Mouse (Mus musculus) yolk sac, embryonic 10.5 days (tissue): ENCODE data around the gene Grm4.
A peak's percentile ranks its signal among the peaks of the same experiment; 100 is the strongest.

ENCODE experiments used
- DNase-seq: peaks from one replicate; pipeline ENCODE4 v3.0.0-alpha.2; 2017; ENCODE audit warnings: low spot score

Grm4 gene

DNA sequence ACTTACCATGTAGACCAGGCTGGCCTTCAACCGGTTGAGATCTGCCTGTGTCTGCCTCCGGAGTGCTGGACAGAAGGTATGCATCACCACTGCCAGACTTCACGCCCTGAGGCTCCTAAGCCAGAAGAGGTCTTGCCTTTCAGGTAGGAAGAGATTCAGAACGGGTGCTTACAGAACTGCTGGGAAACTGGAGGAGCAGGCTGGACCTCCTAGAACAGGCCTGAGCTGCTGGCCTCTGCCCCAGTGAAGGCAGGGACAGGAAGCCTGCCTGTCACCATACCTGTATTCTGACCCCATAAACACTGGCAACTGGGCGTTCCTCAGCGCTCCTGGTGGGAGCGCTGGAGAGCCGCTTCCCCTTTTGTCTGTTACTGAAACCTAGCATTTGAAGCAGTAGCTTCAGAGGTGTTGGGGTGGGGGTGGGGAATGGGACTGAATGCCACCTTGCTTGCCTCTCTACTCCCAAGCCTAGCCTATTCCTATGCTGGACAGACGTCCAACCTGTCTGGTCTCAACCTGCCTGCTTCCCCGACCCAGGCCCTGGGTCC is 30.3 kb upstream of the Grm4 start:
- no peak for DNase-seq

DNA sequence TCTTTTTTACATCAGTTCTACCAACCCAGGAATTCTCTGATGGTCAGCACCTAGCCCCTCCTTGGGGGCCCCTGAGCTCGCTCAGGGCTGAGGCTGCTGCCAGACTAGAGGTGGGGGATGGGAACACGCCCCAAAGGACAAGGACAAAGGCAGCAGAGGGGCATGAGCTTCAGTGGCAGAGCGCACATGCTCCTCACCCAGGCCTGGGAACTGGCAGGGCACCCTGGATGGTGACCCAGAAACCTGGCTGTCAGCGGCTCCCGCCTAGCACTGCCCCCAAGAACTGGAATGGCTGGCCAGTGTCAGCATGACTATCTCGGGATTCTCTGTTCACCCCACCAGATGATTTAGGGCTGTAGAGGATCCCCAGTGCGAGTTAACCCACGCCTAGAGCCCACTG is 28.0 kb upstream of the Grm4 start:
- no peak for DNase-seq

DNA sequence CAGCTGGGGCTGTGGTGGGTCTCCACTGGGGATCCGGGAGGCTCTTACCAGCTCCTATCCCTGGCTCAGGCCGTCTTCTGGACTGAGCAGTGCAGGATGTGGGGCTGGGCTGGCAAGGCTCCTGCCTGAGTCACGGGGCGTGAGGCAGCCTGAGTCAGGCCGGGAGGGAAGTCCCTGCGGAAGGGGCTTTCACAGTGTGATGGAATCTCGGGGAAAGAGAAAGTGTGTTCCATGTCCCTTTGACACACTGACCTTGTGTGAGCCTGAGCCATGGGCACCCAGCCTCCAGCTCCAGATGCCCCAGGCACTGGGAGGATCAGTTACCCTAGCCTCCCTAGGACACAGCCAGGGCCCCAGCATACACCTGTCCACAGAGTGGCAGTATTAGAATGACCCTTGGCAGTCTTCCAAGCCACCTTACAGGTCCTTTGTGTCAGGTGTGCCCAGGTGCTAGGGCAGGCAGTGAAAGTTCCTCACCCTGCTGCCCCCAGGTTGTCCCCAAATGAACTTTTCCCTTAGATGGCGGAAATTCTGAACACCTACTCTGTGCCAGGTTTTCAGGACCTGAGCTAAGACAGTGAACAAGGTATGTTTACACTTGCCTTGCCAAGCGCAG is 26.2 kb upstream of the Grm4 start:
- DNase-seq = no peak

DNA sequence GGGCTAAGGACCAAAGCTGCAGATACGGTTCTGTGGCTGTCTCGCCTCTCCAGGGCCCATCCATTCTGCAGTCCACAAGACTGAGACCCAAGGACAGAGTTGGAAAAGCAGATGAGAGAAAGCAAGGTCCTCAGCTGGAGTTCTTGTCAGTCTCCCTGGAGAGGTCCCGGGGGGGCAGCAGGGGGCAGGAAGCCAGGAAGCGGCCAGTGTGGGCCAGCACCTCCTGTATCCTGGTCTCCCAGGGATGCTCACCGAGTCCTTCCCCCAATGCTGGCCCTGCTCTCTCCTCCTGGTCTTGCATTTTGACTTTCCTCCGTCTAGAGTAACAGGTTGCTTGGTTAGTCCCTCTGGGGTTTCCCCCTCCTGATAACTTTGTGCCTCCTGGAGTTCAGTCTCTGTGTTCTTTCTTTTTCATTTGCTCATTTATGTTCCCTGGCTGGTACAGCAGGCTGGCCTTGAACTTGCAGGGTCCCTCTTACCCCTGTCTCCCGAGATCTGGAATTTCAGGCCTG is 25.4 kb upstream of the Grm4 start:
- no peak for DNase-seq

DNA sequence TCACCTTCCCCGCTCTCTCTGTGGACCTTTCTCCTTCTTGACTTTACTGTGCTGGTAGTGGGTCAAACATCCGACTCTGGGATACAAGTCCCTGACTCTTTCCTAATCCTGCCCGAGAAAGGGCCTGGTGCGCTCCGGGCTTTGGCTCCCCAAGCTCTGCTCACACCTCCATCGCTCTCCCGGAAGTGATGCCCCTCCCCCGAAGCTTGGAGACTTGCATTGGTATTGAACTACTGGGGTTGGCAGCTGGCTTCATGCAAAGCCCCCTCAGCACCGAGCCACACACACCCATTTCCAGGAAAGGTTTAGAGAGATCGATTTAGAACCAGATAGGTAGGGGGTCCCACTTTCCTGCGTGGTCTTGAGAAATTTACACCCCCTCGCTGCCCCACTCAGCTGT is 24.8 kb upstream of the Grm4 start:
- no peak for DNase-seq

DNA sequence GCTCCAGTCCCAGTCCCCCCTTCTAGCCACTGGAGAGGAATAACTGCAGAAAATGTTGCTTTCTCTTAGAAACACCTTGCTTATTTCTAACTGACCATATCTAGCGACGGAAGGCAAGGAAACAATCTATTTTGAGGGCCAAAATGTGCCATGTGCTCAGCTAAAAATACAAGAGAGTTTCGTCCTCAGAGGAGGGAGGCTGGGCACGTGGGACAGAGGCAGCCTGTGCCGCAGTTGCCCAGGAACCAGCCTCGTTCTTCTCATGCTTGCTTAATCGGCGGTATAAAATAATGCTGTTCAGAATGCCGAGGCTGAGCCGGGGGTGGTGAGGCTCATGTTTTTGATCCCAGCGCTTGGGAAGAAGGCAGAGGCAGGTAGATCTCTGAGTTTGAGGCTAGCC is 23.3 kb upstream of the Grm4 start:
- DNase-seq = no peak

DNA sequence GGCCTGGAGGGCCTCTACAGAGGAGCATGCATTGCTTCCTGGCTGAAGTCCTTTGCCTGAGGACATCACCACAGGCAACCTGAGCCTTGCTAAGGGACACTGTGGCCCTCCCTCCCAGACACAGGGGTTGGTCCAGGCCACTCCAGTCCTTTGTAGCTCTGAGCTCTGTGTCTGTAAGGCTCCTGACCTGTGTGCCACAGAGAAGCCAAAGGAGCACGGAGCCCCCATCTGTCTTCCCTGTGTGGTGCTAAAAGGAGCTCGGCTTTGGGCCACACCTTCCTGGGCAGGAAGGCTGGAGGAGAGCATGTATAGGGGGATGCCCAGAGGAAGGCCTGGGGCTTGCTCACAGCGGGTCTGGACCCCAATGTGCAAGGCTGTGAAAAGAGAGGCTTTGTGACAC is 20.8 kb upstream of the Grm4 start:
- DNase-seq = no peak

DNA sequence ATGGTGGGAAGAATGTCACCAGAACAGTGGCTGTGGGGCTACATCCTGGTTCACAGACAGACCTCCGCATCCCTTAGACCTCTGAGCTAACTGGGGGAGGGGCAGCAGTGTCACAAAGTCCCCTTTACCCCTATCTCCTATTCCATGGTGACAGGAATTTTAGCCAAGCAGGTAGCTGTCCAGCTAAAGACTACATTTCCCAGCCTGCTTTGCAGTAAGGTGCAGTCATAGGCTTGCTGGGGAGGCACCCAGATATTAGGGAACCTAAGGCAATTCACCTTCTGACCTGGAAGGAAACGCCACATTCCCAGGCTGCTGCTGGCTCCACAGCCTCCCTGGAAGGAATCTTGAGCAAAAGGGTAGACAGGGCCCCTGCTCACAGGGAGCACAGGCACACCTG is 20.1 kb upstream of the Grm4 start:
- DNase-seq = no peak

DNA sequence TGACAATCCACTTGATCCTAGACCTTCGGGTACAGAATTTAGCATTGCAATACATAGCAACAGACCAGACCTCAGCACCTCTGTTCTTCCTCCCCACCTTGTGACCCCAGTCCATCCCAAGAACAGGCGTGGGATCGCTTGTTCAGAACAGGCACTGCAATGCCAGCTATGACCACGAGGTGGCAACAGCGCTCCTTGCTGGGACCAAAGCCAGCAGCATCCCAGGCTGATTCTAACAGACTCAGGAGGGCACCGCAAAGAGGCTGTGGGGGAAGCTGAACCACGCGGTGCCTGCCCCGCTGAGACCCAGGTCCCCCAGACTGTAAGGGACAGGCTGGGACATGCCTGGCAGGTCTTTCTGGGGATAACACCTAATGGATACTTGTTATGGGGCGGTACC is 13.5 kb upstream of the Grm4 start:
- DNase-seq = peak; percentile 81

DNA sequence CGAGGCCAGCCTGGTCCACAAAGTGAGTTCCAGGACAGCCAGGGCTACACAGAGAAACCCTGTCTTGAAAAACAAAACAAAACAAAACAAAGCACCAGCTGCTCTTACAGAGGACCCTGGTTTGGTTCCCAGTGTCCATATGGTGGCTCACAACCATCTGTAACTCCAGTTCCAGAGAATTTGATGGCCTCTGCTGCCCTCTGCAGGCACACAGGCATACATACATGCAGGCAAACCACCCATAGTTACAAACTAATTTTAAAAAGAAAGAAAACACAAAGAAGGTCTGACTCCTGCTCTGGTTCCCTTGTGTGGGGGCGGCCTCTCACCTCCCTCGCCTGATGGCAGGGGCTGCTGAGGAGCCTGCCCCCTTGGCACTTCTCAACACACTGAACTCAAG is 12.2 kb upstream of the Grm4 start:
- DNase-seq = no peak

DNA sequence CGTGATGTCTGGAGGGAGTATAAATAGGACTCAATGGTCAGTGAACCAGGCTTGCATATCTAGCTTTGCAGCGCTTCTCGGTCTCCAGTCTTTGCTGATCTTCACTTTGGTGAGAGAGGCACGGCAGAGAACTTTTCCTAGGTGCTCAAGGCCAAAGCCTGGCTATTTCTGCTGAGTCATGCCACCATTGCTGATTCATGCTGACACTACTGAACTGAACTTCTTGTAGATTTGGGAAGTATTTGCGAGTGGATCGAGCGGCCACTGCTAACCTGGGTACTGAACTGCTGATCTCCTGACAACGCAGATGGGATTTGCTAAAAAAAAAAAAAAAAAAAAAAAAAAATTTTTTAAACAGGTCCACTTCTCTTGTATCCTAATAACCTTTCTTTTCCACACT is 10.9 kb upstream of the Grm4 start:
- DNase-seq = peak; percentile 40

DNA sequence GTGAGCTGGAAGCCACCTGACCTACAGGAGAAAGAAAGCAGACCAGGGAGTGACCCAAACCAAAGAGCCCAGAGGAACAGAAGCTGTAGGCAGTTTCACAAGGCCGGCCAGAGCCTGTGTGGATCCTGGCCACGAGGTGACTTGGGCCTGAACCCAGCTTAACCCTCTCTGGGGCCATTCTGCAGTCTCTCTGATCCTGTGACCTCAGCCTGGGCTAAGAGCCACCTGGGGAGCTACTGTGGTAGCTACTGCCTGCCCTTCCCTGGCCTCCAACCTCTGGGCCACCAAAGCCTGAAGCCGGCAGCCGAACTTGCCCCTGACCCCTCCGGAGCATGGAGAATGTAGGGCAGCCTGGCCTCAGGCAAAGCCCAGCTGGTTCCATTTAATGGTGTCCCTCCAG is 7.6 kb upstream of the Grm4 start:
- DNase-seq = no peak

DNA sequence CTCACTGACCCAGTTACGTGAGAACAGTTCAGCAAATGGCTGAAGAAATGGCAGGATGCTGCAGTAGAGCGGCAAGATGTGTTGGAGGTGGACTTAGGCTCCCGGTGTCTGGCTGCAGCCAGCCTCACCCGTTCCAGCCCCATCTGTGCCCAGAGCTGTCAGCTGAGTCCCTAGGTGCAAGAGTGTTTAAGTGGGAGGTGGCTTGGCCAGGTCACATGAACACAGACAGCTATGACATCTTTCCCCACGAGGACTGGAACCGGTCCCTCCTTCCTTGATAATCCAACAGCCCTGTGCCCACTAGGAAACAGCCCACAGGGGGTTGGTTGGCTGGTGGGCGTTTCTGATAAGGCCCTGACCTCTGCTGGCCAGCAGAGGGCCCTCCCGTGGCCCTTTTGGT is 6.8 kb upstream of the Grm4 start:
- DNase-seq = no peak

DNA sequence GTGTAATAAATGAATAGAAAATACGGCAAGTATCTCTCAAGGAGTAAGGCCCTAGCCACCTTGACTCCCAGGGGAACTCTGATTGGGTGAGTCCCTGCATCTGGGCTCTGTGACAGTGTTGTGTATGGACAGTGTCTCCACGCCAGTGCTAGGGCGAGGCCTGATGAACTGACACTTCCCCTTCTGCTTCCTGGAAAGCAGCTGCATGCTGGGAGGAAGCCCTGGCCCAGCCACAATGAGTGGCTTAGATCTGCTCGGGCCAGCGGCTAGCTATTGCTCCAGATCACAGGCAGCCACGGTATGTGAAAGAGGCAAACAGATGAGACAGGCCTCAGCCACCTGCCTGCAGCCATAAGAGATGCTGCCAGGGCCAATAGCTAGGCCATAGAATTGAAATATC is 6.0 kb upstream of the Grm4 start:
- DNase-seq = no peak

DNA sequence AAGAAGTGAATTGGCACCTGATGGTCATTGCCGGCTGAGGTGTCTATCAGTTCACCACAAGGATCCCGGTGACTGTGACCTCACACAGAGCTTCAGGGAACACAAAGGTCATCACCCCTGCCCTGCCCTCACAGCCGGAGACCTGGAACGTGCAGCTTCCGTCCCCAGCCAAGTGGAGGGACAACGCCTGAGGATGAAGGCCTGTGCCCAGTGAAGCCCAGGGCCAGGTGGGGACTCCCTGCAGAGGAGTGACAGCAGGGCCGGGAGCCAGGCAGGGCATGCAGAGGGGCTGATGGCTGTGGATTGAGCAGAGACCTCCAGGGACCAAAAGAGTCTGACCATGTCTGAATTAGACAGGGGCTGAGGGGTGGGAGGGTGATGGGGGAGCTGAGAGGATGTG is 1.9 kb upstream of the Grm4 start:
- no peak for DNase-seq

DNA sequence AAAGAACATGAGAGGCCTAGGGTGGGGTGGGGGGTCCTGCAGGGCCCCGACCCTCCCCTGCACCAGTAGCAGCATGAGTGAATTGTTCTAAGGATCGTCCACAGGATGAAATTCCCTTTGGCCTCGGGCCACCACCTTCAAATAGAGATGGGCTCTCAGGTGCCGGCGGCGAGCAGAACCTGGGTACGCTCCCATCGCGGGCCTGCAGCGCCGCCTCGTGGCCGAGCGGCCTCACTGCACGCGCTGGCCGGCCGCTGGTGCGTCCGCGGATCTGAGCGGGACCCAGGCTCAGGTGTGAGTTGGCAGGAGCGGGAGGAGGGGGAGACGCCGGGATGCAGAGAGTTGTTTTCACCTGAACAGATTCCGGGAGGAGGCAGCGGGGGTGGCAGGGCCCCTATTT is 646 bp downstream of the Grm4 start:
- DNase-seq = no peak

DNA sequence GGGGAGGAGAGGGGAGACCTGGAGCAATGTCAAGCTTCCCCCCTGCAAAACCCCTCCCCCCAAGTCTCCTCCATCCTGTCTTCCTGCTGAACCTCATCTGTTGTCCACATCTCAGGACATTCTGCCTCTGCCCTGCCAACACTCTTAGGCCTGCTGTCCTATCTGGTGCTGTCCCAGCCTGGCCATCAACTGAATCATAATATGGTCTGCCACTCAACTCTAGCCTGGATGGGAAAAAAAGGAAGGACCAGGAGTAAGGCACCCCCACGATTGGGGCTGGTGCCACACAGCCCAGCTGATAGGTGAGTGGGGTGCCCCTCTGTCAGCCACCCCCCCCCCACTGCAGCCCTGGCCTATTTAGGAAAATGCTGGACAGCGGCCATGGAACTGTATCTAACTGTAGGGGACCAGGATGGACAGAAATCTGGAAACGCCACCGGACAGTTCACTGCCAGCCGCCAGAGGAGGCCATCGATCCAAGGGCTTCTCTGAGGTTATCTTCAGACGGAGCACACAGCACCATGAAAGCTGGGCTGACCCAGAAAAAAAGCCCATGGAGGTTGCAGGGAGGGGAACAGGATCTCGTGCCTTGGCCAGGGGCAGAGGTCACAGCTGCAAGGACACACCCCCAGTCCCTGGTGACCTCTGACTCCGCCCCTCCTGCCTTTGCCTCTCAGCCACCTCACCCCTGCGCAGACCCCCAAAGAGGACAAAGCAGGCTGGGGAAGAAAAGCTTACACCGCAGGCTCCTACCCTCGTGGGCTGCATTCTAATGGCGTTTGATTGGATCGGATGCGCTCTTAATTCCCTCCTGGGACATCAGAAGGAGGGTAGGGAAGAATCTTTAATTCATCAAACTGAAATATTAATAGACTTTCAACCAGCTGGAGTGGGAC is 2.3 kb downstream of the Grm4 start:
- no peak for DNase-seq

DNA sequence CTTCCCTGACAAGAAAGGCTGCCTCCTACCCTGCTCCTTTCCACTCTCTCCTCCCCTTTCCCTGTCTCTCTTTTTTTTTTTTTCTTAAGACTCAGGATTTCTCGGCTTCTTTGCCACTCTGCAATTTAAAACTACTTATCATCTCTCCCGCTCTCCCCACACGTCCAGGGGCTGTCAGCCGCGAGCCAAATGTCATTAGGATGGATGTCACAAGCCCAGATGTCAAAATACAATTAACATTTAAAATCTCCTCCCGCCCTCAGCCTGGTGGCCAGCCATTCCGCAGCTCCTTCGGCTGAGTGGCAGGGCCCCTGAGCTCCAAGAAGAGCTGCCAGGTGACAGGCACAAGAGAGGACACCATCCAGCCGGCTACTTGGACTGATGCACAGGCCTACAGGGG is 2.9 kb downstream of the Grm4 start:
- no peak for DNase-seq

DNA sequence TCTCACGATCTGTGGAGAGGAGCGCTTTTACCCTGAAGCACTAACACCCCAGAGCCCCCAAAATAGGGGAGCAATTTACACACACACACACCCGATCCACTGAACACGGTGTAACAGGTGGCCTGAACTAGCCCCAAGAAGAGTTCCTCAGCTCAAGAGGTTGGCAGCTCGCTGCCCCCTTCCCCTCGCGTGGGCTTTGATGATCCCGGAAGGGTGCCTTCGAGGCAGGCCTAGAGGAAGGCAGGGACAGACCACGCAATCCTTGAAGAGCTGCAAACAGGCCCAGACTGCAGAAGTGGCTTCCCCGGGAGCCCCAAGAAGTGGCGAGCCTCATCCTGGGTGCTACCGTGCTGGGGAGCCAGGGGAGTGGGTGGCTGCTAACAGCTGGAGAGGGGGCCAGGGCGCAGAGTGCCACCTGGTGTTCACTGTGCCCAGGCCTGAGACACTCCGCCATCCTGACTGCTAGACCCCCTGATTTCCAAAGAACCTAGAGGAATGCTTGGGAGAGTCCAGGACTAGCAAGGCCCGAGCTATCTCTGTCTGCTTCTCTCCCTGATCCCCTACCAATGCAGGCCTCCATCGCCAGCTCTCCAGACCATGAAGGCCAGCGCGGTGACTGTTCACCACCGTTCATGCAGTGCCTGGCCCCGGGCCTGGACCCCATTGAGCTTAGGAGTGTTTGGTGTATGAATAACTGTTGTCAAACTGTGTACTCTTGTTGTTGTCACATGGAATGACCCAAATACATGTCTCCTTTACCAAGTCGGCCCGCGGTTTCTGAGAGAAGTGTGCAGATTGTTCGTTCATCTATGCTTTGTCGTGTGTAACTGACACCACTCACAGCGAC is 7.1 kb downstream of the Grm4 start:
- DNase-seq = no peak

DNA sequence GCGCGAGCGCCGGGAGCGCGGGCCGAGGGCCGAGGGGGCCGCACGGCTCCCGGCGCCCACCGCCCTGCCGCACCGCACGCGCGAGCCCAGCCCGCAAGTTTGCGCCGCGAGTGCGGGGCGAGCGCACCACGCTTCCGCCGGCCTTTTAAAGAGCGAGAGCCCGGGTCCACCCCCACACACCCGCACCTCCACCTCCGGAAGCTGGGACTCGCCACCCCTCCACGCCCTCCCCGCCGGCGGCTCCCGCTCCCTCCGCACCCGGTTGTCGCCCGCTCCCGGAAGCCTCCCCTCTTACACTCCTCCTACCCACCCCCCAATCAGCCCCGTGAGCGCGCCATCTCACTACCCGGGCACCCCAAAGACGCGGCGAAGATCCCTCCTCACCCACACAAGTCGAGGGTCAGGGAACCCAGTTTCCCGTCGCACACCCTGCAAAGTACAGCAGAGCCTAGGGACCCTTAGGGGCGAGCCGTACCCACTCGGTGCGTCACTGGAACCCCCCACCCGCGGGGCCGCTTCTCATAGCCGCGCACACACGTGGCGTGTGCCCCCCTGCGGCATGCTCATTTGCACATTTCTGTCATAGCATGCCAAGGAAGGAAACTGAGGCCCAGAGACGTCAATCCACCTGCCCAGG is 7.8 kb downstream of the Grm4 start:
- no peak for DNase-seq

DNA sequence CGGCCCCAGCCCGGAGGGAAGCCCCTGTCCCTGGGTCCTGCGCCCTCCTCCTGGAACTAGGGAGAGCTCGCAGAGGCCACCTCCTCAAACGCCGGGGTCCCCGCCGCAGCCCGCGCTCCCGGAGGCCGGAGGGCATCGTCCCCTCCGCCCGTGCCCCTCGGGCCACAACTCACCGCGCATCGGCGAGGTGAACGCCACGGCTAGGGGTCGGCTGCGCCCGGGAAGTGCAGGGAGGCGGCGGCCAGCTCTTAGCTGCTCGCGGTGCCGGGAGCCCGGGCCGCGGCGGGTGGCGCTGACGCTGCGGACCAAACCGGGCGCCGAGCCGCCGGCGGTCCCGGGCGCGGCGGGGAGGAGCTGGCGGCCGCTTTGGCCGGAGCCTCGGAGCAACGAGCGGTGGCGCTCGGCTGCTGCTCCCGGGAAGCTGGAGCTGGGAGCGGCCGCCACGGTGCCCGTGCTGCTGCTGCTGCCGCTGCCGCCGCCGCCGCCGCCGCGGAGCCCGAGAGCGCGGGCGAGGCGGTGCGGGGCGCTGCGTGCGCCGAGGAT is 8.5 kb downstream of the Grm4 start:
- no peak for DNase-seq
